Mouse (Mus musculus): ENCODE data around the gene Kcnc3. TPM values are rescaled to one million over a fixed set of nuclear protein-coding genes. Genes with fewer than 3 reads are reported as not detected.

Gene Kcnc3
- total RNA-seq, 2 experiments from 2014 or later, result 175 to 188 TPM

DNA sequence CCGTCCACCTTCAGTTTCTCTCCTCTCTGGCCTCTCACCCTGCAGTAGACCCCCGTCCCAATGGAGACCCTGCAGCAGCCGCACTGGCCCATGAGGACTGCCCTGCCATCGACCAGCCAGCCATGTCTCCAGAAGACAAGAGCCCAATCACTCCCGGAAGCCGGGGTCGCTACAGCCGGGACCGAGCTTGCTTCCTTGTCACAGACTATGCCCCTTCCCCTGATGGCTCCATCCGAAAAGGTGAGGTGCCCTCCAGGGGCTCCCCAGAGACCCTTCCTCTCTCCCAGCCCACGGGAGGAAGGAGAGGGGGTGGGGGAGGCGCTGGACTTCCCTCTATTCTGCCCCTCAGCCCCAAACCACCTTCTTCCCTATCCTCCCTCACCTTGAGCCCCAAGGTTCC lies 7.9 kb downstream of the Kcnc3 start:
- DNase-seq, result no peak

DNA sequence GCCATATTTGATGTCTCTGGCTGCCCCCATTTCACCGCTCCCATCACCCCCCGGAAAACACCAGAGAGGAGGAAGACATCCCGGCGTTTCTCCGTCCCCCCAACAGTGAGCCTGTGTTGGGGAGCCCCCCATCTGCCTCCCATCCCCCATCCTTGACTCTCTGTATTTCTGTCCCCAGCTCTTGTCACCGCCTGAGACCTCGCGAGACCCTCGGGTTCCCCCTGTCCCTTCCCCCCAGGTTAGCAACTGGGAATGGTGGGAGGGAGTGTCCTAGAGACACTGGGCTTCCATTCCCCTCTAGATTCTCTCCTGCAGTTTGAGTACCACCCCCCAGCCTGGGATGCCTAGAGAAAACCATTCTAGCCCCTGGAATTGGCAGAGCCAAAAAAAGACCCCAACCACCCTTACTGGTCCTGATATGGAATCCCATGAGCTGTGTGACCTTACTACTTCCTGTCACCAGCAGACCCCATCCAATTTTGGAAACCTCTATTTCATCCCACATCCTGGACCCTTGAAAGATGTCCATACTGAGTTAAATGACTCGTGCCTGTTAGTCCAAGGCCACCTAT lies 10.3 kb downstream of the Kcnc3 start:
- no peak for DNase-seq

- DNase-seq, result no peak
Measured at GRCm38 (mm10) chr7:44601646-44602045, 11.2 kb downstream of the Kcnc3 start.

DNA sequence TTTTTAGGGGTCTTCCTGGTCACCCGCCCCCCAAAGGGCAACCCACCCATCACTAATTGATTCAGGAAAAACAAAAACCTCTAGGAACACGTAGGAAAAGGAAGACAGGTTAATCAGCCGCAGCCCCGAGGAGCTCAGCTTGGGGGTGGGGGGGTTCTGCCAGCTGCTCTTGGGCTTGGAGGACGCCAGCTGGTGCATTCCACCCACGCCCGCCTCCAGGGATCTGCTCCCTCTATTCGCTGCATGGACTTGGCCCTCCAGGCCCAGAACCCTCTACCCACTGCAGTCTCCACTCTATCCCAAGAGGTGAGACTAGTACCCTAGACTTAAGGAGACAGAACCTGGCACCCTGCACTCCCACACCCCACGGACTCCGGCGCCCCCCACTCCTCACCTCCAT lies 12.0 kb downstream of the Kcnc3 start:
- peak; percentile 84 to 85 for DNase-seq

DNA sequence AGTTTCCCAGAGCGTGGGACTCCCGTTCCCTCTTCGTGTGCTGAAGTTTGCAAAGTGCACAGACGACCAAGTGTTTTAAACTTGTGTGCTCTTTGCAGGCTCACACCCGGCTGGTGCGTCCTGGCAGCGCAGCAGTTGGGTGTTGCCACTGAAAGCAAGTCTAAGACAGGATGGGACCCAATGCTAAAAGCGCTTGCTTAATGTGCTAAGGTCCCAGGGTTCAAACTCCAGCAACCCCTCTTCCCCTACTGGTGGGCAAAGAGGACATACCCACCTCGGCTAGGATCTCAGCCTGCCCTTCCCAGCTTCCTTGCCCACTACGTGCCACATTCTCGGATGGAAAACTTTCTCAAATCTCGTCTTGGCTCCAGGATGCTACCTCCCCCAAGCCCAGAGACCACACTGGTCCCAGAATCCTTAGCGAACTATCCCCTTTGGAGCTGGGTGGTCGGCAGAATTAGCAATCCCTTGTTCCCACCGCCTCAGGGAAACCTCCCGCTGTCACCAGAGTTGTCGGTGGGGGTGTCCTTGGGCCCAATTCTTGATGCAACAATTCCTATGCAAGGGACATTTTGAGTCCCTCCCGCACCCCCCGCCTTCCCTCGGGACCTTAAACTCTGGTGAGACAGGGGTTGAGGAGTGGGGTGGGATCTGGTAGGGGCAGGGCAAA lies 12.9 kb downstream of the Kcnc3 start:
- DNase-seq, result no peak

DNA sequence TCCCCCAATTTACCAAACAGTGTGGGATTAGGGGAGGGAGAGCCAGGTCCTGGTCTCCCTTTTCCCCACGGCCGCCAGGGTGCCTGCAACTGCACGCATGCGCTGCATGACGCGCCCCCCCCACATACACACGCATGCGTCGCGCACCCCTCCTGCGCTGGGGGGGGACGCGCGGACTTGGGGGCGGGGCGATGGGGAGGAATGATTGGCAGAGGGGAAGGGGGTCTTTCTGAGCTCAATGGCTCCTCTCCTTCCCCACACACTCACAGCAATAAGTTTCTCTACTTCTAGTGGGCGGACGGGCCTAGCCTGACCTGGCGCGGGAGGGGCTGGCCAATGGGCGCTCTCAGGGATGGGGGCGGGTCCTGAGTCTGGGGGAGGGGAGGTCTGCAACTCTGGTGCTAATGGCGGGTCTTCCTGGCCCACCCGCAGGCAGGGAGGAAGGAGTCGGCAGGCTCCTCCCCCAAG lies 13.7 kb downstream of the Kcnc3 start:
- DNase-seq, result peak; percentile 59

DNA sequence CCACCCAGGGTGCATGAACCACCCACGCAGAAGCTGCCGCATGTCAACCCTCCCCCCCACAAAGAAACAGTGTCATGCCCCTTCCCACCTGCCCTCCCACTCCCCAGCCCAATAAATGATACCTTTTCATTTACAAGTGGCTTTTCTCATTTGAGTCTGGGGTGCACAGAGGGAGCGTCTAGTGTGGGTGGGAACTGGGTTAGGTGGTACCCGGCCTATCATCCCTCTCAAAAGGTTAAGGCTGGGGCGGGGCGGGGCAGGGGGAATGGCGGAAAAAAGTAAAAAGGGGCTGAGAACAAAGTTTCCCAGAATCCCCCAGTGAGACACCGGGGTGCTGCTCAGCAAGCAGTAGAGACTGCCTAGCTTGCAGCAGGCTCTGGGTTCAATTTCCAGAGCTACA lies 14.2 kb downstream of the Kcnc3 start:
- DNase-seq, result no peak

GRCm38 (mm10) chr7:44605436-44605835 lies 15.0 kb downstream of the Kcnc3 start:
- DNase-seq, result no peak

DNA sequence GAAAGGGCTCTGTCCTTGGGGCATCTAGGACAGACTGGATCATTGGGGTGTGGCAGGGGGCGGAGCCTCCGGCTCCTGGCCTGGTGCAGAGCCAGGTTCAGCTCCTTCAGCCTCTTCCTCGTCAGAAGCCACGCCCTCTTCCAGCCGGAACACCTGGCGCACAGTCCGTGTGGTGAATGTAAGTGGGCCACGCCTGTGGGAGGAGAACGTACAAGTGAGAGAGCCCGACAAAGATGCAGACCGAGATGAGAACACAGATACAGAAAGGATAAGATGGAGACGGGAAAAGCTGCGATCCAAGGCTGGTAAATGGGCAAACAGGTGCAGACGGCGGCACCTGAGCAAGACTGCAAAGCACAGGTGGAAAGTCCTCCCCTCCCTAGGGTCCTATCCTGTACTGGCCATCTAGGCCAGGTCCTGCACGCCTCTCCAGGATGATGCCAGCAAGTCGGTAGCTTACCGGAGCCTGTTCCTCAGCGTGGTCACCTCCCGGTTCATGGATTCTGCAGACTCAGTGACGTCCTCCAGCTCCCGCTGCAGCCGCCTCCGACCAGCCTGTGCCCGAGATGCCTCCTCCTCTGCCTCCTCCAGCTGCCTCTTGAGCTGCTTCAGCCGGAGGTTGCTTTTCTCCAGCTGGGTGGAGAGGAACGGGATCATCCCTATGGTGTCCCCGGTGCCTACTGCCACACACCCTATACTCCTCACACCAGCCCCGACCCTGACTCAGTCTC lies 15.9 kb downstream of the Kcnc3 start:
- no peak for DNase-seq

- no peak for DNase-seq
Measured at GRCm38 (mm10) chr7:44612192-44612591, 21.7 kb downstream of the Kcnc3 start.

DNA sequence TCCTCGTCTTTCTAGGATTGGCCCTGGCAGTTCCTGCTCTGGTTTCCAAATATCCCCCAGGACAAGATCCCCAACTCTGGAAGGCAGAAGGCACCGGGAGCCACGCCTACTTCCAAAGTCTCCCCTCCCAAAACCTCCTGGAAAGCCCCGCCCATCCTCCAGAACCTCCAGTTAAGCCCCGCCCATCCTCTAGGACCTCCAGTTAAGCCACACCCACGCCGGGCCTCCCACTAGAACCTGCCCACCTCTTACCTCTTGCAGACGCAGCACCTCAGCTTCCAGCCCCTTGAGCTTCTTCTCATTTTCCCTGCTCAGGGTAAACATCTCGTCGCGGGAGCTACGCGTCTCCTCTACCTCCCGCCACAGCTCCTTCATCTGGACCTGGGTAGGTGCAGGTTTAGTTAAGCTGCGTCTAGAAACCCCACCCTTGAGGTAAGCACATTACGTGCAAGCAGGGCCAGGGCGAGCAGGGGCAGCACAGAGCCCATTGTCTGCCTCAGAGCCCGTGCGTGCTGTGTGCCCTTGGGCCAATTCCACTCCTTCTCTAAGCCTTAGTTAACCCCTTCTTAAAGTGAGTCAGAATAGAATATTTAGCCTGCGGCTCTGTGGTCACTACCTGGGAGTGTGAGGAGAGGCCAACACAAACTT lies 23.7 kb downstream of the Kcnc3 start:
- DNase-seq, result no peak

GRCm38 (mm10) chr7:44615309-44615708 lies 24.8 kb downstream of the Kcnc3 start:
- no peak for DNase-seq

- no peak for DNase-seq
Measured at GRCm38 (mm10) chr7:44615987-44616386, 25.5 kb downstream of the Kcnc3 start.

- no peak for DNase-seq
Measured at GRCm38 (mm10) chr7:44617059-44617458, 26.6 kb downstream of the Kcnc3 start.

DNA sequence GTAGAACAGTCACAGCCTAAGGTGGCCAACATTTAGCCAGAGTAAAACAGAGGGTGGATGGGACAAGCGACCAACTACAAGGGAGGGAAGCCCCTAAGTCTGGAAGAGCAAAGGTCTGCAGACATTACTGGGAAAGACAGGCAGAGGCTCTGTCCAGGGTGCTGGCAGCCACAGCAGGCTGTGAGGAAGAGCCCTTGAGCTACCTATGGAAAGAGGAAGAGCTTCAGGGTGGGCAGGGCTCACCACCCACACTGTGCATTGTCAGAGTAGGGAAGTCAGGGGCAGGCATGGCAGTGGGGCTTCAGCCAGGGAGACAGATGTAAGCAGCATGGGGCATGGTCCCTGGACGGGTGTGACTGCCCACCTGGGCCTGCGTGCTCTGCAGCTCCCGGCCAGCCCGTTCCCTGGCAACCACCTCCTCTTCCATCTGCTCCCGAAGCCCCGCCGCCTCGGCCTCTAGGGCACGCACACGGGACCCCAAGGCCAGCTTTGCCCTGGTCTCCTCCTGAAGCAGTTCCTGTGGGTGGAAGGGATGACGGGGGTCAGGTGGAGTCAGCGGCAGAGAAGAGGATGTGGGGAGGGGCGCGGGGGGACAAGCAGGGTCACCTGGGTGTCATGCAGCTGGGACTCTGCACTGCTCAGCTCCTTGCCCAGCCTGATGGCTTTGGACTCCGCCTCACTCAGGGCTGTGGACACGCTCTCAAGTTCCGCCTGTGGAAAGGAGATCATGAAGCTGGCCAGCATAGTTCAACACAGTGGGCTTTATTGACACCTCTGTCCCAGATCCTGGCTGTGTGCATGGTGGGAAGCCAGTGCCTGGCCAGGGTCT lies 33.5 kb downstream of the Kcnc3 start:
- no peak for DNase-seq

DNA sequence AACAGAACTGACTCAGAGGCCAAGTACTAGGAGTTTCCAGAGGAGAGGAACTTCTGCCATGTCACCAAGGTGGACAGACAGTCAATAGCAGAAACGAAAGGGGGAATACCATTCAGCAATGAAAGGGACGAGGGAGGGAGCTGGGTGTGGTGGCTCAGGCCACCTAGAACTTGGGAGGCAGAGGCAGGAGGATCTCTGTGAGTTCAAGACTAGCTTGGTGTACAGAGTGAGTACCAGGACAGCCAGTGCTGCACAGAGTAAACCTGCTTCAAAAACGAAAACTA lies 34.0 kb downstream of the Kcnc3 start:
- DNase-seq, result no peak

DNA sequence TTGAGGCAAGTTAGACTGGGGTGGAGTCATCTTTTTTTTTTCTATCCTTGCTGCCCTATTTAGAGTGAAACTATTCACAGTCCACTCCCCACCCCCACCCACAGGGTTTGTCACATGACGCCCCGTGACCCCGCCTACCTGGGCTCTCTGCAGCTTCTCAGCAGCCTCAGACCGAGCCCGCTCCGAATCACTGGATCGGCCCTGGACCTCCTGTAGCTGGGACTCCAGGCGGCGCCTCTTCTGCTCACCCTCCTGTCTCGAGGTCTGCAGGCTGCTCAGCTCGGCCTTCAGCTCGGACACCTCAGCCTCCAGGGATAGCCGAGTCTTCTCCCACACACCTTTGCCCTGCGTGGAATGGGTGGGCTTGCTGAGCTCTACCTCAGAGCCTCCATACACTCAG lies 34.4 kb downstream of the Kcnc3 start:
- DNase-seq, result no peak

DNA sequence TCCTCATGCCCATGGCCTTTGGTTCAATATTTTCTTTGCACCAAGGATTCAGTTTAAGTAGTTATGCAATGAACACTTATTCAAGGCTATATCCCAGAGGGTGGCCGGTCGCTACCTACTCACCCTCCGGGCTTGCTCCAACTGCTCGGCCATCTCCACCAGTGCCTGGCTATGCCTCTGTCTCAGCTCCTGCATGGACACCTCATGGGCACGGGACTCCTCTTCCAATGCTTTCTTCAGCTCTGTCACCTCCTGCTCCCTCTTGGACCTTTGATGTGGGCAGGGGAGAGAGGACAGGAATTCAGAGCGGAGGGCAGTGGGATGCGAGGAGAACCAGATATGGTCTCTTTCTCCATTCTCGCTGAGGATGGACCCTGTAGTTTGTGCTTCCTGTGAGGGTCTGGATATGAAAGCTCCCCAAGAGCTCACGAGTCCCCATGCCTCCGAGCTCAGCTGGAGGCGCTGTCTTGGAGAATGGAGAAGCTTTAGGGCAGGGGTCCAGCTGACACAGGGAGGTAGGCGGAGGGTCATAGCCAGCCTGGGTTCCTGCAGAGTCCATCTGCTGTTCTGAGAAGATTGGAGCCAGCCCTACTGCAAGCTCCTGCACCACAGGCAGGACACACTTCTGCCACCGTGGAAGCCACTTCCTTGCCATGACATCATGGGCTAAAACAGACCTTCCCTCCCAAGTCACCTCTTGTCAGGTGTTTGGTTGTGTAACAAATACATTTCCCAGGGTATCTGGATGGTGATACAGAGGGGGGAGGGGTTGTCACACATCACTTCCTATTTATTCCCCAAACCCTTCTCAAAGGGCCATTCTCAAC lies 35.0 kb downstream of the Kcnc3 start:
- DNase-seq, result no peak

GRCm38 (mm10) chr7:44626068-44626385 lies 35.6 kb downstream of the Kcnc3 start:
- DNase-seq, result no peak

GRCm38 (mm10) chr7:44626966-44627365 lies 36.5 kb downstream of the Kcnc3 start:
- no peak for DNase-seq

DNA sequence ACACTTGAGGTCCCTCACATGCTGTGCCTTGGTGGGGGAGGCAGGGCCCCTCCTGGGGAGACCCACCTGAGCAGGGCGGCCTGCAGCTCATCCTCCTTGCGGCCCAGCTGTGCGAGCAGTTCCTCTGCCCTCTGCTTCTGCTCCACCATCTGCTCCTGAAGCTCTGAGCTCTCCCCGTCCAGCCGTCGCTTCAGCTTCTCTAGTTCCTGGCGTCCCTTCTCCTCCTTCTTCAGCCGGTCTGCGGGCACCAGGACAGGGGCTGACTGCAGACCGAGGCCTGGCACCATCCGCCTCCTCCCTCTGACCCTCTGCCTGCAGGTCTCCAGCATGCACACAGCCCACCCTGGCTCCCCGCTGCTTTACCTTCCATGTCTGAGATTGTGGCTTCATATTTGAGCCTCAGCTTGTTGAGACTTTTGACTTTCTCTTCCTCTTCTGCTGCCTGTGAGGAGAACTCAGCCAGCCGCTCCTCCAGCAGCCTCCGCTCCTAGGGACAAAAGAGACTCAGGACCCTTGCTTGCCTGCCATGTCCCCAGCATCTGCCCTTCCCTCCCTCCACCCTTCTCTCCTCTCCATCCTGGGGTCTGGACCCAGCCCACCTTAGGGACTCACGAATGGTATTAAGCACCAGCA lies 38.1 kb downstream of the Kcnc3 start:
- DNase-seq, result no peak
